Mouse (Mus musculus): ENCODE results near the gene Papln.

DNA sequence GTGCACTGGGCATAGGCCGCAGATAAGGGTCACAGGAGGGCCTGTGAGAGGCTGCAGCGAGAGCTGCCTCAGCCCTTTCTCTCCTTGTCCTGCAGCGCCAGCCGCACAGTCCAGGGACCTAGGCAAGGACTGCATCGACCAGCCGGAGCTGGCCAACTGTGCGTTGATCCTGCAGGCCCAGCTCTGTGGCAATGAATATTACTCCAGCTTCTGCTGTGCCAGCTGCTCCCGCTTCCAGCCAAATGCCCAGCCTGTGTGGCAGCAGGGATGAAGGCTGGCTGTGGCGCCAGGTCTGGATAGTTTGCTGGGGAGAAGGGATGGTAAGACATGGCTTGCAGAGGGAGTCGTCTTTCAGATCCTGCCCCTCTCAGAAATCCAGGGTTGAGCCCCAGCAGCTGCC lies 28.3 kb downstream of the Papln start:
- TF ChIP-seq CTCF (IDR thresholded peaks at IDR 0.05; ENCODE audit: low read depth, low read length) = no peak
- TF ChIP-seq EP300 (IDR thresholded peaks at IDR 0.05; ENCODE audit: insufficient read depth, low read depth, low read length) = no peak
- TF ChIP-seq POLR2A (IDR thresholded peaks at IDR 0.05; ENCODE audit: insufficient read depth, low read length) = no peak

All from ES-Bruce4 (cell line).